Mouse (Mus musculus) MEL (cell line): Measurements from ENCODE around the gene Cul7. TPM values are rescaled to one million over a fixed set of nuclear protein-coding genes. Genes with fewer than 3 reads are reported as not detected.

Experiments used
- DNase-seq: peaks from one replicate; pipeline ENCODE4 v3.0.0; 2011; ENCODE audit warnings: low read depth, low spot score
- H3K27ac ChIP-seq: 2 replicates; pipeline ENCODE4 v1.5.1; 2012; ENCODE audit warnings: low read depth, mild to moderate bottlenecking, control low read depth, low read length, moderate library complexity; ENCODE audit not compliant: control insufficient read depth
- H3K27me3 ChIP-seq, 2 experiments: fragments of 150-350 bp in 1 of 2; sonication (generic) in 1 of 2; 2 replicates each; pipeline ENCODE4 v1.6.1; 2012; ENCODE audit warnings: low read length in 2 of 2, mild to moderate bottlenecking in 2 of 2, improper control_type of control experiment in 1 of 2, moderate library complexity in 1 of 2; ENCODE audit not compliant: insufficient read depth in 2 of 2, control insufficient read depth in 1 of 2
- H3K36me3 ChIP-seq, 2 experiments: 2 replicates each; pipeline ENCODE4 v1.6.1; 2012 to 2014; ENCODE audit warnings: low read length in 2 of 2, improper control_type of control experiment in 1 of 2, inconsistent platforms in 1 of 2, mild to moderate bottlenecking in 1 of 2; ENCODE audit not compliant: insufficient read depth in 2 of 2, control insufficient read depth in 1 of 2
- H3K4me1 ChIP-seq, 2 experiments: fragments of 150-350 bp in 1 of 2; sonication (generic) in 1 of 2; 2 replicates each; pipeline ENCODE4 v1.6.1; 2012; ENCODE audit warnings: low read length in 2 of 2, improper control_type of control experiment in 1 of 2, mild to moderate bottlenecking in 1 of 2; ENCODE audit not compliant: insufficient read depth in 2 of 2, control insufficient read depth in 1 of 2
- H3K4me3 ChIP-seq, 2 experiments: fragments of 150-350 bp in 1 of 2; sonication (generic) in 1 of 2; 2 replicates each; pipeline ENCODE4 v1.5.1; 2012; ENCODE audit warnings: low read depth in 2 of 2, low read length in 2 of 2, mild to moderate bottlenecking in 2 of 2, moderate library complexity in 2 of 2, control low read depth in 1 of 2, improper control_type of control experiment in 1 of 2; ENCODE audit not compliant: control insufficient read depth in 1 of 2, insufficient read depth in 1 of 2
- H3K79me2 ChIP-seq: 2 replicates; pipeline ENCODE4 v1.6.1; 2012; ENCODE audit warnings: mild to moderate bottlenecking, low read length, moderate library complexity; ENCODE audit not compliant: control insufficient read depth, poor library complexity, insufficient read depth
- H3K9ac ChIP-seq: 2 replicates; pipeline ENCODE4 v1.6.1; 2012; ENCODE audit warnings: low read depth, mild to moderate bottlenecking, control low read depth, low read length, moderate library complexity; ENCODE audit not compliant: control insufficient read depth, poor library complexity, severe bottlenecking
- H3K9me3 ChIP-seq: fragments of 150-350 bp; sonication (generic); replicated peaks from 2 replicates; pipeline ENCODE4 v1.6.1; 2012; ENCODE audit warnings: mild to moderate bottlenecking, low read length, improper control_type of control experiment, moderate library complexity; ENCODE audit not compliant: insufficient read depth
- BHLHE40 ChIP-seq: IDR thresholded peaks from 2 replicates; pipeline ENCODE4 v1.6.1; 2012; ENCODE audit warnings: low read depth, mild to moderate bottlenecking, inconsistent platforms, low read length, improper control_type of control experiment, borderline replicate concordance
- CHD1 ChIP-seq: IDR thresholded peaks from 2 replicates; pipeline ENCODE4 v1.6.1; 2012; ENCODE audit warnings: low read depth, mild to moderate bottlenecking, inconsistent platforms, low read length, improper control_type of control experiment
- CHD2 ChIP-seq: IDR thresholded peaks from 2 replicates; pipeline ENCODE4 v1.6.1; 2011; ENCODE audit warnings: low read length, improper control_type of control experiment
- HCFC1 ChIP-seq: IDR thresholded peaks from 2 replicates; pipeline ENCODE4 v1.6.1; 2012; ENCODE audit warnings: low read depth, mild to moderate bottlenecking, inconsistent platforms, low read length, improper control_type of control experiment, moderate library complexity
- MAX ChIP-seq: IDR thresholded peaks from 2 replicates; pipeline ENCODE4 v1.6.1; 2011; ENCODE audit warnings: low read length, improper control_type of control experiment
- MEF2A ChIP-seq: IDR thresholded peaks from 2 replicates; pipeline ENCODE4 v1.6.1; 2014; ENCODE audit warnings: low read depth, mild to moderate bottlenecking, inconsistent platforms, low read length, improper control_type of control experiment; ENCODE audit not compliant: poor library complexity, insufficient replicate concordance, severe bottlenecking; ENCODE audit errors: extremely low read depth
- MYC ChIP-seq: IDR thresholded peaks from 2 replicates; pipeline ENCODE4 v1.6.1; 2011; ENCODE audit warnings: low read depth, mild to moderate bottlenecking, low read length, improper control_type of control experiment, moderate library complexity
- POLR2A ChIP-seq, 2 experiments: IDR thresholded peaks; 2 replicates each; pipeline ENCODE4 v1.6.1; 2011 to 2012; ENCODE audit warnings: low read length in 2 of 2, mild to moderate bottlenecking in 2 of 2, control low read depth in 1 of 2, improper control_type of control experiment in 1 of 2, low read depth in 1 of 2, moderate library complexity in 1 of 2; ENCODE audit not compliant: control insufficient read depth in 1 of 2, insufficient read depth in 1 of 2, poor library complexity in 1 of 2
- POLR2AphosphoS2 ChIP-seq: IDR thresholded peaks from 2 replicates; pipeline ENCODE4 v1.6.1; 2011; ENCODE audit warnings: low read length, improper control_type of control experiment
- POLR2AphosphoS5 ChIP-seq: IDR thresholded peaks from 2 replicates; pipeline ENCODE4 v1.6.1; 2012; ENCODE audit warnings: low read depth, borderline replicate concordance, mild to moderate bottlenecking, inconsistent platforms, low read length, moderate library complexity, mixed read lengths
- RAD21 ChIP-seq: IDR thresholded peaks from 2 replicates; pipeline ENCODE4 v1.6.1; 2011; ENCODE audit warnings: mild to moderate bottlenecking, low read depth, low read length, improper control_type of control experiment
- RCOR1 ChIP-seq: IDR thresholded peaks from 2 replicates; pipeline ENCODE4 v1.6.1; 2012; ENCODE audit warnings: low read depth, mild to moderate bottlenecking, inconsistent platforms, low read length, improper control_type of control experiment
- SMC3 ChIP-seq: IDR thresholded peaks from 2 replicates; pipeline ENCODE4 v1.6.1; 2011; ENCODE audit warnings: low read depth, low read length, improper control_type of control experiment
- TAL1 ChIP-seq: IDR thresholded peaks from 2 replicates; pipeline ENCODE4 v1.6.1; 2012; ENCODE audit warnings: mild to moderate bottlenecking, inconsistent platforms, low read length, moderate library complexity, mixed read lengths
- TBP ChIP-seq: IDR thresholded peaks from 2 replicates; pipeline ENCODE4 v1.8.0; 2011; ENCODE audit warnings: low read depth, low read length, improper control_type of control experiment
- TCF12 ChIP-seq: IDR thresholded peaks from 2 replicates; pipeline ENCODE4 v1.6.1; 2014; ENCODE audit warnings: low read depth, mild to moderate bottlenecking, inconsistent platforms, low read length, improper control_type of control experiment, moderate library complexity
- USF1 ChIP-seq: IDR thresholded peaks from 2 replicates; pipeline ENCODE4 v1.6.1; 2014; ENCODE audit warnings: low read depth, mild to moderate bottlenecking, inconsistent platforms, low read length, improper control_type of control experiment, moderate library complexity
- USF2 ChIP-seq, 2 experiments: IDR thresholded peaks; 2 replicates each; pipeline ENCODE4 v1.6.1; 2011 to 2012; ENCODE audit warnings: improper control_type of control experiment in 2 of 2, low read length in 2 of 2, borderline replicate concordance in 1 of 2, inconsistent platforms in 1 of 2, low read depth in 1 of 2, mild to moderate bottlenecking in 1 of 2; ENCODE audit not compliant: insufficient read depth in 1 of 2
- ZMIZ1 ChIP-seq: IDR thresholded peaks from 2 replicates; pipeline ENCODE4 v1.6.1; 2012; ENCODE audit warnings: low read depth, mild to moderate bottlenecking, inconsistent platforms, low read length, improper control_type of control experiment, moderate library complexity
- ZNF384 ChIP-seq: IDR thresholded peaks from 2 replicates; pipeline ENCODE4 v1.6.1; 2012; ENCODE audit warnings: low read depth, mild to moderate bottlenecking, inconsistent platforms, low read length, improper control_type of control experiment
- polyA plus RNA-seq, 2 experiments: library from polyadenylated mRNA; stranded (reverse) in 1 of 2; unstranded in 1 of 2; fragments of >175 nt in 1 of 2; fragments of >200 nt in 1 of 2; gene quantifications; 2 replicates each; pipeline versions ENCODE4 v1.2.1 to v1.2.4; 2012; ENCODE audit warnings: low replicate concordance in 2 of 2, low read depth in 1 of 2; ENCODE audit not compliant: insufficient read length in 2 of 2, insufficient read depth in 1 of 2, missing spikeins in 1 of 2
- total RNA-seq: library from RNA; depleted of rRNA; stranded (reverse); fragments of 300-350 nt; gene quantifications from 2 replicates; pipeline ENCODE4 v1.2.3, GENCODE M21; 2012

The Cul7 gene
- total and polyA plus RNA-seq, 3 experiments, result 32.6 to 45.8 (median 35.8) TPM

DNA sequence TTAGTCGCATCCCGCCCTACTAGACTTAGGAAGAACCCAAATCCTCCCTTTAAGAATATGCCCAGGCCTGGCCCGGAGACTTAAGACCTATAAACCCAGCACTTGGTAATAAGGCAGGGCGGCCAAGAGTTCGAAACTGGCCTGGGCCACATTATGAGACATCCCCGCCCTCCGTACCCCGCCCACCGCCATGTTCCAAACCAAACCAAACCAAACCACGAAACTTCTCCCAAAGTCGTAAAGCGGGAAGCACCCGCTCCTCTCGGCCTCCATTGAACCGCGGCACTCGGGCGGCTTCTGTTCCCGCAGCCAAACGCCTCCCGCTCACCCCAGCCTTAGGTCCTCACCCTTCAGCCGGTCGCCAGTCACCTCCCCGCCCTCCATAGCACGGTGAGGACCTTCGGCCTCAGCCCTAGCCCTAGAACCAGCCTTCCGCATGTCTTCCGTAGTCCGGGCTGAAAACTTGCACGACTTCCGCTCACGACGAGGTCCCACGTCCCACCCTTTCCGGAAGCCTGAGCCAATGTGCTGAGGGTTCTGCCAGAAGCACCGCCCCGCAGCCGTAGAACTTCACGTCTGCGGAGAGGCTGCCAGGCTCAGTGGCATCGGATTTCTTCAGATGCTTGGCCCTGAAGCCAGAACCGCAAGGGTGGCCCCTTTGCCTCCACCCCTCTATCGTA lies 23.9 kb downstream of the Cul7 start, which contains the start of gene Rrp36 (continued):
- peak; percentile 91 for TF ChIP-seq HCFC1

DNA sequence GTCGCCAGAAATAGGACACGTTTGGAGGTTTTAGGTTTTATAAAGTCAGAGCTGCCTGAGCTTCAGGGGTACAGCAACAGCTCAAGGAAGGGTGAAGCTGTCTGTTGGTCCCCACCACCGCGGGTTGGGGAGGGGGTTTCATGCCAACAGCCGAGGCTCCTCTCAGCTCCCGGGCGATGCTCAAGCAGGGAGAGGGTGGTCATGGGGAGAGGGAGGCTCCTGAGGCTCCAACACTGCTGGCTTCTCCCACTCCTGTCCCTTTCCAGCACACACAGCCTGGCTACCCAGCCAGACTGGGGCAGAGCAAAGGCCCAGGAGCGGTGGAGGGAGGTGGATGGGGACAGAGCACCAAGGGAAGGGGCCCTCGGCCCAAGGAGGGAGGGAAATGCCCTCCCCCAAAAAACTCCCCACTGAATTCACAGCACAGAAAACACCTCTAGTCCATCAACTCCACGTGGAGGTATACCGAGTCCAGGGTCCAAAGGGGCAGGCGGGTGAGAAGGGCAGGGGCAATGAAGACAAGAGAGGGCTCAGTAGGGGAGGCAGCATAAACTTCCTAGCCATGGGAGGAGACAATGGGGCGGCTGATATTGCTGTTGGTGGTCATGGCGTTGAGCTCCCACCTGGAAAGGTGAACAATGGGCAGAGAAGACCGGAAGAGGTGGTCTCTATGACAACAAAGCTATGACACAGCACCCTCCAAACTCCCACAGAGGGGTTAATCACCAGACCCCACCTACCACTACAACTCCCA lies 24.6 kb downstream of the Cul7 start:
- Histone ChIP-seq H3K27ac (peak overlapping the region; percentile 51), H3K9ac (peak overlapping the region; percentile 40), H3K4me1 (peaks cover 2 to 21% of the 10 kb centered on the region in 2 experiments; a peak in 3 of 4 replicates)
- TF ChIP-seq USF1 (0 out of 2 replicates have a peak, but pooled peaks have one; percentile 1), MEF2A (peak; percentile 36; the same call in 1 of the 2 replicates), MYC (no peak), CHD1 (0 out of 2 replicates have a peak, but pooled peaks have one; percentile 35)
- TF ChIP-seq, all 39 proteins: peak for 3
- DNase-seq, result no peak
- H3K79me2 ChIP-seq, result peaks cover 31% of the 10 kb centered on the region
- peaks cover 0 to 20% of the 10 kb centered on the region in 2 experiments; a peak in 2 of 4 replicates for H3K36me3 ChIP-seq
- no peaks in the 10 kb centered on the region for H3K27me3 ChIP-seq
- no peaks in the 10 kb centered on the region for H3K9me3 ChIP-seq
- H3K4me3 ChIP-seq, result peak overlapping the region; percentile 13 to 39; a peak in 2 of 4 replicates

DNA sequence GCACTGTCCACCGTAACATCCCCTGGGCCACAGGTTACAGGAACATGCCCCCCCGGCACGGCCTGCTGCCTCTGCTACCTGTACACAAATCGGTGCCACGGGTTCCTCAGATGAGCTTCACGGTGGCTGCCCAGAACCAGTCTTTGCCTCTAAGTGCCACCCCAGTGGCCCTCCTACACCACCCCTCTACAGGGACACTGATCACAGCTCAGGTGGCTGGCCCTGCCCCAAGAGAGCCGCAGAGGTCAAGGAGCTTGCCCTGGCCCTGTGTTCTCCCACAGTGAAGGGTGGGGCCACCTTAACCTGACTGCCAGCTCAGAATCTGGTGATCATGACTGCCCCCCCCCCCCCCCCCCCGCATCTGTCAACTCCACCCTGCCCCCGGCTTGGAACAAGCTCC lies 28.3 kb downstream of the Cul7 start, which contains the start of gene Mea1:
Mea1 (plus strand) TSS at position 378 of the 400 bp plus-strand sequence.
- peak within 1 kb of the TSS; percentile 86 for H3K27ac ChIP-seq
- DNase-seq, result no peak
- peaks cover 40% of the 10 kb centered on the region for H3K79me2 ChIP-seq
- no peaks in the 10 kb centered on the region for H3K27me3 ChIP-seq
- peak within 1 kb of the TSS; percentile 95 for H3K9ac ChIP-seq
- H3K4me3 ChIP-seq, result peak within 1 kb of the TSS; percentile 80 to 93
- peaks cover 0 to 21% of the 10 kb centered on the region in 2 experiments; a peak in 2 of 4 replicates for H3K36me3 ChIP-seq
- TF ChIP-seq USF2 (IDR thresholded peaks at IDR 0.05; ENCODE audit: borderline replicate concordance in 1 of 2, insufficient read depth in 1 of 2, low read depth in 1 of 2, low read length in 2 of 2) (no peak), POLR2A (IDR thresholded peaks at IDR 0.05; ENCODE audit: control insufficient read depth in 1 of 2, insufficient read depth in 1 of 2, low read depth in 1 of 2, low read length in 2 of 2, poor library complexity in 1 of 2) (no peak), HCFC1 (no peak), TBP (no peak), RAD21 (no peak), RCOR1 (no peak), CHD1 (no peak), POLR2AphosphoS5 (no peak), SMC3 (no peak), POLR2AphosphoS2 (no peak), MAX (no peak), TCF12 (no peak), USF1 (no peak), ZNF384 (no peak), ZMIZ1 (no peak), BHLHE40 (no peak), CHD2 (no peak), TAL1 (no peak)
- TF ChIP-seq, all 39 proteins: peak for 0
- H3K9me3 ChIP-seq, result no peaks in the 10 kb centered on the region
- H3K4me1 ChIP-seq, result peaks cover 2 to 16% of the 10 kb centered on the region in 2 experiments; a peak in 3 of 4 replicates
